Mouse (Mus musculus): Measurements from ENCODE around the gene Cmtr1. TPM values are rescaled to one million over a fixed set of nuclear protein-coding genes. Genes with fewer than 3 reads are reported as not detected.

Gene Cmtr1
- polyA plus RNA-seq, 1 experiment = not detected

- no peak overlapping the region for H3K27ac ChIP-seq (ENCODE audit: insufficient read depth, low read depth, low read length)
- H3K4me1 ChIP-seq (ENCODE audit: control insufficient read depth, insufficient read depth, low read length) = peaks cover 3% of the 10 kb centered on the region; the same call in 1 of the 2 replicates
- WGBS = 88% methylated on average over 5 of the region's 5 CpGs
- TF ChIP-seq POLR2A (IDR thresholded peaks at IDR 0.05; ENCODE audit: insufficient read depth, low read depth, low read length) (no peak), CTCF (IDR thresholded peaks at IDR 0.05; ENCODE audit: insufficient read depth, low read depth, low read length) (no peak)
- H3K4me3 ChIP-seq (ENCODE audit: insufficient read depth, low read depth, low read length) = no peak overlapping the region
Observed at GRCm38 (mm10) chr17:29628946-29629345, 31.4 kb upstream of the Cmtr1 start.

- TF ChIP-seq POLR2A (IDR thresholded peaks at IDR 0.05; ENCODE audit: insufficient read depth, low read depth, low read length) (no peak), CTCF (IDR thresholded peaks at IDR 0.05; ENCODE audit: insufficient read depth, low read depth, low read length) (no peak)
- 80% methylated on average over 5 of the region's 5 CpGs for WGBS
- Histone ChIP-seq H3K4me3 (ENCODE audit: insufficient read depth, low read depth, low read length) (no peak overlapping the region), H3K4me1 (ENCODE audit: control insufficient read depth, insufficient read depth, low read length) (peaks cover 3% of the 10 kb centered on the region; the same call in 1 of the 2 replicates), H3K27ac (ENCODE audit: insufficient read depth, low read depth, low read length) (no peak overlapping the region)
Observed at GRCm38 (mm10) chr17:29629620-29630019, 30.8 kb upstream of the Cmtr1 start.

GRCm38 (mm10) chr17:29632312-29632711 lies 28.1 kb upstream of the Cmtr1 start:
- WGBS = 95% methylated on average over 11 of the region's 11 CpGs
- Histone ChIP-seq H3K4me1 (ENCODE audit: control insufficient read depth, insufficient read depth, low read length) (no peaks in the 10 kb centered on the region), H3K27ac (ENCODE audit: insufficient read depth, low read depth, low read length) (no peak overlapping the region), H3K4me3 (ENCODE audit: insufficient read depth, low read depth, low read length) (no peak overlapping the region)
- TF ChIP-seq CTCF (IDR thresholded peaks at IDR 0.05; ENCODE audit: insufficient read depth, low read depth, low read length) = no peak
- no peak for TF ChIP-seq POLR2A (IDR thresholded peaks at IDR 0.05; ENCODE audit: insufficient read depth, low read depth, low read length)

- H3K4me1 ChIP-seq (ENCODE audit: control insufficient read depth, insufficient read depth, low read length) = no peaks in the 10 kb centered on the region
- H3K4me3 ChIP-seq (ENCODE audit: insufficient read depth, low read depth, low read length) = no peak overlapping the region
- TF ChIP-seq POLR2A (IDR thresholded peaks at IDR 0.05; ENCODE audit: insufficient read depth, low read depth, low read length) (no peak), CTCF (IDR thresholded peaks at IDR 0.05; ENCODE audit: insufficient read depth, low read depth, low read length) (no peak)
- no peak overlapping the region for H3K27ac ChIP-seq (ENCODE audit: insufficient read depth, low read depth, low read length)
- whole genome bisulfite sequencing = 71% methylated on average over 8 of the region's 8 CpGs
Observed at GRCm38 (mm10) chr17:29635492-29635891, 24.9 kb upstream of the Cmtr1 start.

GRCm38 (mm10) chr17:29636118-29636517 lies 24.3 kb upstream of the Cmtr1 start:
- TF ChIP-seq POLR2A (IDR thresholded peaks at IDR 0.05; ENCODE audit: insufficient read depth, low read depth, low read length) (no peak), CTCF (IDR thresholded peaks at IDR 0.05; ENCODE audit: insufficient read depth, low read depth, low read length) (no peak)
- 74% methylated on average over 5 of the region's 5 CpGs for WGBS
- Histone ChIP-seq H3K4me1 (ENCODE audit: control insufficient read depth, insufficient read depth, low read length) (no peaks in the 10 kb centered on the region), H3K4me3 (ENCODE audit: insufficient read depth, low read depth, low read length) (no peak overlapping the region), H3K27ac (ENCODE audit: insufficient read depth, low read depth, low read length) (no peak overlapping the region)

GRCm38 (mm10) chr17:29637377-29637776 lies 23.0 kb upstream of the Cmtr1 start:
- H3K27ac ChIP-seq (ENCODE audit: insufficient read depth, low read depth, low read length) = no peak overlapping the region
- TF ChIP-seq POLR2A (IDR thresholded peaks at IDR 0.05; ENCODE audit: insufficient read depth, low read depth, low read length) = no peak
- no peak for TF ChIP-seq CTCF (IDR thresholded peaks at IDR 0.05; ENCODE audit: insufficient read depth, low read depth, low read length)
- no peaks in the 10 kb centered on the region for H3K4me1 ChIP-seq (ENCODE audit: control insufficient read depth, insufficient read depth, low read length)
- H3K4me3 ChIP-seq (ENCODE audit: insufficient read depth, low read depth, low read length) = no peak overlapping the region
- WGBS = 86% methylated on average over 4 of the region's 4 CpGs

- no peak overlapping the region for H3K4me3 ChIP-seq (ENCODE audit: insufficient read depth, low read depth, low read length)
- H3K4me1 ChIP-seq (ENCODE audit: control insufficient read depth, insufficient read depth, low read length) = no peaks in the 10 kb centered on the region
- TF ChIP-seq CTCF (IDR thresholded peaks at IDR 0.05; ENCODE audit: insufficient read depth, low read depth, low read length) (no peak), POLR2A (IDR thresholded peaks at IDR 0.05; ENCODE audit: insufficient read depth, low read depth, low read length) (no peak)
- WGBS = 84% methylated on average over 8 of the region's 8 CpGs
- H3K27ac ChIP-seq (ENCODE audit: insufficient read depth, low read depth, low read length) = no peak overlapping the region
Observed at GRCm38 (mm10) chr17:29637895-29638294, 22.5 kb upstream of the Cmtr1 start.

- Histone ChIP-seq H3K27ac (ENCODE audit: insufficient read depth, low read depth, low read length) (no peak overlapping the region), H3K4me1 (ENCODE audit: control insufficient read depth, insufficient read depth, low read length) (peaks cover 3% of the 10 kb centered on the region; the same call in 1 of the 2 replicates), H3K4me3 (ENCODE audit: insufficient read depth, low read depth, low read length) (no peak overlapping the region)
- WGBS = 93% methylated on average over 11 of the region's 11 CpGs
- no peak for TF ChIP-seq POLR2A (IDR thresholded peaks at IDR 0.05; ENCODE audit: insufficient read depth, low read depth, low read length)
- TF ChIP-seq CTCF (IDR thresholded peaks at IDR 0.05; ENCODE audit: insufficient read depth, low read depth, low read length) = no peak
Observed at GRCm38 (mm10) chr17:29640971-29641370, 19.4 kb upstream of the Cmtr1 start.

- 85% methylated on average over 3 of the region's 3 CpGs for WGBS
- no peak for TF ChIP-seq POLR2A (IDR thresholded peaks at IDR 0.05; ENCODE audit: insufficient read depth, low read depth, low read length)
- no peak for TF ChIP-seq CTCF (IDR thresholded peaks at IDR 0.05; ENCODE audit: insufficient read depth, low read depth, low read length)
- no peak overlapping the region for H3K4me3 ChIP-seq (ENCODE audit: insufficient read depth, low read depth, low read length)
Observed at GRCm38 (mm10) chr17:29642219-29642618, 18.2 kb upstream of the Cmtr1 start.

GRCm38 (mm10) chr17:29658249-29658648 lies 2.1 kb upstream of the Cmtr1 start:
- no peak overlapping the region for H3K27ac ChIP-seq (ENCODE audit: insufficient read depth, low read depth, low read length)
- H3K4me1 ChIP-seq (ENCODE audit: control insufficient read depth, insufficient read depth, low read length) = peaks cover 4% of the 10 kb centered on the region
- TF ChIP-seq CTCF (IDR thresholded peaks at IDR 0.05; ENCODE audit: insufficient read depth, low read depth, low read length) (no peak), POLR2A (IDR thresholded peaks at IDR 0.05; ENCODE audit: insufficient read depth, low read depth, low read length) (no peak)
- H3K4me3 ChIP-seq (ENCODE audit: insufficient read depth, low read depth, low read length) = no peak overlapping the region
- 88% methylated on average over 2 of the region's 2 CpGs for WGBS

More at GRCm38 (mm10) chr17:29642219-29642618, 18.2 kb upstream of the Cmtr1 start:
- H3K4me1 ChIP-seq (ENCODE audit: control insufficient read depth, insufficient read depth, low read length) = peaks cover 3% of the 10 kb centered on the region; the same call in 1 of the 2 replicates
- H3K27ac ChIP-seq (ENCODE audit: insufficient read depth, low read depth, low read length) = no peak overlapping the region

Measured in olfactory bulb, adult 2 months (tissue).